Mouse (Mus musculus): ENCODE data around the gene Tcte1. TPM values are rescaled to one million over a fixed set of nuclear protein-coding genes. Genes with fewer than 3 reads are reported as not detected.
A peak's percentile ranks its signal among the peaks of the same experiment; 100 is the strongest.

Gene Tcte1
- polyA plus RNA-seq, 1 experiment from 2014 or later = 0.80 TPM

DNA sequence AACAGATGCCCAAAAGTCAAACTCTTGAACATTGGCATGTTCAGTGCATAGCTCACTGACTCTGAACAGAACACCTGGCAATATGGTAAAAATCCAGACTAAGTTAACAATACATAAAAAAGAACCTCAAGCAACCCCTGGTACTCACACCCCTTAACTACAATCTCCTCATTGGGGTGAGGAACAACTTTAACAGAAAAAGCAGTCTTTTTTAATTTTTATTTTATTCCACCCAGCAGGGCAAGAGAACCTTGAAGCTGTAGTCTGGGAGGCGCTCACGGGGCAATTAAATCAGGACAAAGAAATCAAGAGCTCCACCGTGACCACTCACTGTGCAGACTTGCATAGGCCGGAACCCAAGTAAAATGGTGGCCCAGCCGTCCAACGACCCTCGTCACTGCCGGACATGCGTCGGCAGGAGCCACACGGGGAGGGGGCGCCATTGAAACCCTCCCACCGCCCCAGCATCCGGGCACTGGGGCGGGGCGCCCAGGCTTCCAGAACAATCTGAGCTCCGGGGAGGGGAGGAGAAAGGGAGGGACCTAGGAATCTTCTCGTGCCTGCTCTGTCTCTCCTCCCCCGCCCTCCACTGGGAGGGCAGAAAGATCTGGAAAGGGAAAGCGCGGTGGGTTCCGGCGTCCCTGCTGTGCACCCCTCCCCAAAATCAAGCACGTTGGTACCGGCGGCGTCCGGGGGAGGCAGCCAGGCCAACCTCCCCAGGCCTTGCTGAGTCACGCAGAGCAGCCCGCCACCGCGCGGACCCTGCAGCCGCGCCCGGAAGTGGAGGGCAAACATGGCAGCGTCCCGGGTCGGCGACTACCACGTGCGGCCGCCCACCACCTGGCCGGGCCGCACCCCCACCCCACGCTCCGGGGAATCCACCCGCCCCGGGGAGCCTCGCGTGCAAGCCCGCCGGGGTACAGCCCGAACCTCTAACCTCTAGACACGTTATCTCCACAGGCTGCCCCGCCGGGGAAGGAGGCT is 49.2 kb downstream of the Tcte1 start:
- Histone ChIP-seq H3K4me1 (peaks cover 38% of the 10 kb centered on the region), H3K4me3 (peak overlapping the region; percentile 100), H3K9ac (peak overlapping the region; percentile 99), H3K4me2 (replicated peaks) (peak overlapping the region; percentile 82), H3K36me3 (peaks cover 44% of the 10 kb centered on the region), H3K27ac (peak overlapping the region; percentile 96), H3K27me3 (no peaks in the 10 kb centered on the region), H3K9me3 (no peaks in the 10 kb centered on the region)
- ATAC-seq (ENCODE audit: low FRiP score, low read depth) = peak; percentile 44
- under 1% methylated on average over 53 of the region's 57 CpGs for WGBS

DNA sequence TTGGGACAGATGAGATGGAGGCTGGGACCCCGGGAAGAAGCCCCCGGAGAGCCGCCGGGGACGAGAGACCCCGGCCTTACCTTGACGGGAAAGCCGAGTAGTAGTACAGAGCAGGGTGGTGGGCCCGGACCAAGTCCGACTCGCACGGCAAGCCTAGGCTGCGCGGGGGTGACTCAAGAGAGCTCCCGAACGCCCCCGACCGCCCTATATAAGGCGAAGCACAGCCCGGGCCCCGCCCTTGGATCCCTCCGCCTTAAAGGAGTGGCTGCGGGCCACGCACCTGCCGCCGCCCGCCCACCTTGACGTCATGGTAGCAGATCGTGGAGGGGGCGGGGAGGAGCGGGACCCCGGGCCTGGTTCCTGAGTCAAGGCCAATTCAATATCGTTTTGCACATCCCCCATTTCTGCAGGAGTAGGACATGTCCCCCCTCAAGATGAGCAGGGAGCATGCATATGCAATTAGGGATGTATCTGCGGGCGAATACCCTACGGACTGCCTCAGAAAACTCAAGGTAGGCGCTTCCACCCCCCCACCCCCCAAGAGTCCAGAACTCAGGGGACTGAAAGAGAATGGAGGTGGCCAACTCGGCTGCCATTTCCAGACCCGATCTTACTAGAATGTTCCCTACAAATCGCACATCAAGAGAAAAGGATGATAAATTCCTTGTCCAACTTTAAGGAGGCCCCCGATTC is 50.0 kb downstream of the Tcte1 start, which contains the start of gene Hsp90ab1:
Gene Hsp90ab1, minus strand, starts transcription at position 185 of the 693 bp plus-strand sequence.
- Histone ChIP-seq H3K36me3 (peaks cover 35% of the 10 kb centered on the region), H3K4me1 (peaks cover 34% of the 10 kb centered on the region), H3K9ac (peak within 1 kb of the TSS; percentile 99), H3K4me2 (replicated peaks) (peak within 1 kb of the TSS; percentile 82), H3K27ac (peak within 1 kb of the TSS; percentile 98), H3K27me3 (no peaks in the 10 kb centered on the region), H3K9me3 (no peaks in the 10 kb centered on the region), H3K4me3 (peak within 1 kb of the TSS; percentile 100)
- WGBS = under 1% methylated on average over 41 of the region's 41 CpGs
- peak; percentile 80 for ATAC-seq (ENCODE audit: low FRiP score, low read depth)

DNA sequence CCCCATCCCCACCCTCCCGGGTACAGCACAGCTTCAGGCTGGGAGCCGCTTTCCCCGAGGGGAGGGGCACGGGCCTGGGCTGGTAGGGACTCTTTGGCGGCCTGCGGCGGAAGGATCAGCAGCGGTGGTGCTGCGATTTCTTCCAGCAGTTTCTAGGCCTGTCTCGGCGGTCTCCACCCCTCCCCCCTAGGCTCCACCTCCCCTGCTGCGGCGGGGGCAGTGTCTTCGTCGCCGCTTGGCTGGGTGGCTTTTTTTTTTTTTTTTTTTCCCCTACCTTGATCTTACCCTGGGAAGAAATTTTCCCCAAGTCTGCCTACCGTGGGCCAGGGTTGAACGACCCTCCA is 50.5 kb downstream of the Tcte1 start:
- Histone ChIP-seq H3K4me3 (peak overlapping the region; percentile 100), H3K36me3 (peaks cover 30% of the 10 kb centered on the region), H3K27me3 (no peaks in the 10 kb centered on the region), H3K9me3 (no peaks in the 10 kb centered on the region), H3K9ac (peak overlapping the region; percentile 88), H3K4me2 (replicated peaks) (peak overlapping the region; percentile 82), H3K4me1 (peaks cover 34% of the 10 kb centered on the region), H3K27ac (peak overlapping the region; percentile 98)
- WGBS = 0% methylated on average over 18 of the region's 18 CpGs
- ATAC-seq (ENCODE audit: low FRiP score, low read depth) = peak; percentile 63

DNA sequence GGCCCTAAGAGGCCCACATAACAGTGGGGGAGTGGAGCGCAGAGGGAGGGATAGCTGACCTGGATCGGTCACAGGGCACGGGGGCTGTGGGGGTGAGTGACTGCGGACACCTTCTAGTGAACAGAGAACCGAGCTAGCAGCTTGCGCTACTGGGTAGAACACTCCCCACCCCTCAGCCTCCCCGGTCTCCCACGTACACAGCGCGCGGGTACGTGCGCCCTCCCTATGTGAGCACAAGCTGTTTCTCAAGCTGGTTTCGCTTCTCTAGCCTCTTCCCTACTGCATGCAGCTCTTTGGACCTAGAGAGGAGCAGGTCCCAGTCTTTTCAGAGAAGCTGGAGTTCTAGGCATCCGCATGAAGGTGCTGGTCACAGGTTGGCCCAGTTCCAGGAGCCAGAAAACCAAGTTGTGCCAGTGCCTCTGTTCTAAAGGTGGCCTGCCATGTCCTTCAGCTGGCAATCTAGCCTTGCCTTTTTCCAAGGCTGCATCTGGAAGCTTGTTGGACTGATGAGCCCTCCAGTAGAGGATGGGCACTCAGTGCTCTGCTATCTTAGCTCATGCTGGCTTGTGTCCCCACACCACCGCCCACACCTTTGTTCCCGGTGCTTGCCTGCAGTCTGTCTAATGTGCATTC is 51.0 kb downstream of the Tcte1 start:
- Histone ChIP-seq H3K4me2 (replicated peaks) (peak overlapping the region; percentile 82), H3K27me3 (no peaks in the 10 kb centered on the region), H3K4me1 (peaks cover 34% of the 10 kb centered on the region), H3K4me3 (peak overlapping the region; percentile 100), H3K9ac (peak overlapping the region; percentile 88), H3K36me3 (peaks cover 25% of the 10 kb centered on the region), H3K27ac (peak overlapping the region; percentile 98), H3K9me3 (no peaks in the 10 kb centered on the region)
- WGBS = 4% methylated on average over 17 of the region's 17 CpGs
- peak; percentile 35 for ATAC-seq (ENCODE audit: low FRiP score, low read depth)

DNA sequence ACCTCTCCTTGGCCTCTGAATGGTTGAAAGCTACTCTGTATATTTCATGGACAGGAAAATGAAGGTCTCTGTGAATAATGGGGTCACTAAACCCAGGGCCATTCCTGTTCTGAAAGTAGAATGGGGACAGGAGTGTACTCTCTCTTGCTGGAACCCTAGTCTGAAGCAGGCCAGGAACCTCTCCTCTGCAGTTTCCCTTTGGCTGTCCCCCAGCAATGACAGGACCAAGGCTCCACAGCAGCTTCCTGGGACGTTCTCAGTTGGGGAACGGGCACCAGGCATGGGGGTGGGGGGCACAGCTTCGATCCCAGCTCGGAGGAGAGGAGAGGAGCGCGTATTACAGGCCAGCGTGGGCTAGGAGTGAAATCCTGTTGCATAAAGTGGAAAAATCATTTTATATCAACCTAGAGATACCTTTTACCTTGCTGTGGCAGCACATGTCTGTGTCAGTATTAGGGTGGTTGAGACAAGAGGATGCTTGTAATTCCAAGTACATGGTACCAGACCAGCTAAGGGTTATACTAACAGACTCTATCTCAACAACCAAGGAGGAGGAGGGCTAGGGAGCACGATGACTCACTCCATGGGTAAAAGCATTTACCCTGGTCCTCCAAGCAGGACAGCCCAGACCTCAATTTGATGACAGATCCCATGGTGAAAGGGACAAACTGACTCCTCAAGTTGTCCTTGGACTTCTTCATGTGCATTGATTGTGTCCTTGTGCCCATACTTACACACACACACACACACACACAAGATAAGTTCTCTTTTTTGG is 52.1 kb downstream of the Tcte1 start:
- WGBS = 95% methylated on average over 8 of the region's 8 CpGs
- H3K4me3 ChIP-seq = no peak overlapping the region
- no peak overlapping the region for H3K27ac ChIP-seq
- ATAC-seq (ENCODE audit: low FRiP score, low read depth) = no peak
- H3K9me3 ChIP-seq = no peaks in the 10 kb centered on the region
- H3K4me2 ChIP-seq (replicated peaks) = peak overlapping the region; percentile 82; the same call in 1 of the 2 replicates
- H3K9ac ChIP-seq = no peak overlapping the region
- H3K27me3 ChIP-seq = no peaks in the 10 kb centered on the region
- H3K36me3 ChIP-seq = peaks cover 15% of the 10 kb centered on the region
- peaks cover 29% of the 10 kb centered on the region for H3K4me1 ChIP-seq

DNA sequence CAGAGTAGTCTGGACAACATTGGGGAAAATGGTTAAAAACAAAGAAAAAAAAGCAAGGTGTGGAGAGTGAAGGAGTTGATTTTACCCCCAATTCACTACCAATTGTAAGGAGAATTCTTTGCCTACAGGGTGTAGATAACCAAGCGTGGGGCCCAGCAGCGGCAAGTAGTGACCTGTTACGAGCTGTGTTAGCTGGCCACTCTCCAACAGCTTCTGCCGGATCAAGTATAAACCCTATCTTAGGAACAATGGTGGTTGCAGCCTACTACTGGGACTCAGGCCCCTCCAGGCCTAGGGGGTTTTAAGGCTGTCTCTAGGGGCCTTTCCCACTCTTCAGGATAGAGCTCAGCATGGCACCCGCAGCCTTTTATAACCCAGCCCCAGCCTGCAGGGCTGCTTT is 55.0 kb downstream of the Tcte1 start:
- ATAC-seq (ENCODE audit: low FRiP score, low read depth) = no peak
- no peaks in the 10 kb centered on the region for H3K27me3 ChIP-seq
- no peak overlapping the region for H3K27ac ChIP-seq
- no peak overlapping the region for H3K4me2 ChIP-seq (replicated peaks)
- no peaks in the 10 kb centered on the region for H3K9me3 ChIP-seq
- H3K4me1 ChIP-seq = peaks cover 20% of the 10 kb centered on the region
- no peaks in the 10 kb centered on the region for H3K36me3 ChIP-seq
- H3K4me3 ChIP-seq = no peak overlapping the region
- WGBS = 56% methylated on average over 5 of the region's 5 CpGs
- no peak overlapping the region for H3K9ac ChIP-seq

DNA sequence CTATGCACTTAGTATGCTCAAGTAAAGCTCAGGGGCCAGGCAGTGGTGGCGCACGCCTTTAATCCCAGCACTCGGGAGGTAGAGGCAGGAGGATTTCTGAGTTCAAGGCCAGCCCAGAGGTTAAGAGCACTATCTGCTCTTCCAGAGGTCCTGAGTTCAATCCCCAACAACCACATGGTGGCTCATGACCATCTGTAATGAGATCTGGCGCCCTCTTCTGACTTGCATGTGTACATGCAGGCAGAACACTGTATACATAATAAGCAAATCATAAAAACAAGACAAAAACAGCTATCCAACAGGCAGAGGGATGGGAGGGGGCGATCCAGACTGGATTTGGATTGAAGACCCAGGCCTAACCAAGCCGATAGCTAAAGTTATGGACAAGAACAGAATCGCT is 55.6 kb downstream of the Tcte1 start:
- WGBS = 74% methylated on average over 7 of the region's 7 CpGs
- H3K27ac ChIP-seq = no peak overlapping the region

DNA sequence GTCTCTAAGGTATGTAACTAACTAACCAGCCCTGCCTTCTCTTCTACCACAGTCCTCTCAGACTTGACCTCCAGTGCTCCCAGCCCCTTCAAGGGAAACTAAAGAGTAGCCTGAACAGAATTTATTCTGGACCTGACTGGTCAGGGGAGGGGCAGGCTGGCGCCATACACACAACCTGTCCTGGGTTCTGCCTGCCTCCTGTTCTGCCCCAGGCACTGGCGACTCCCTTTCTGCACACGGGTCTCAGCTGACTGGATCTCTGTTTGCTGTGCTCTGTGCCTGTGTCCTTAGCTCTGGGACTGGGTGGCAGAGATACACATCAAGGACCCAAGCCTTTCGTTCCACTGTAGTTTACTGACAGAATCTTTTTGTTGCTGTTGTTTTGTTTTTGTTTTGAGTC is 56.3 kb downstream of the Tcte1 start:
- H3K4me2 ChIP-seq (replicated peaks) = no peak overlapping the region
- WGBS = 78% methylated on average over 4 of the region's 4 CpGs
- H3K9me3 ChIP-seq = no peaks in the 10 kb centered on the region
- H3K36me3 ChIP-seq = no peaks in the 10 kb centered on the region
- peaks cover 25% of the 10 kb centered on the region for H3K4me1 ChIP-seq
- no peak overlapping the region for H3K9ac ChIP-seq
- H3K4me3 ChIP-seq = no peak overlapping the region
- H3K27ac ChIP-seq = no peak overlapping the region
- ATAC-seq (ENCODE audit: low FRiP score, low read depth) = no peak
- no peaks in the 10 kb centered on the region for H3K27me3 ChIP-seq

More for the DNA sequence above, 55.6 kb downstream of the Tcte1 start:
- H3K9me3 ChIP-seq = no peaks in the 10 kb centered on the region
- no peak for ATAC-seq (ENCODE audit: low FRiP score, low read depth)
- no peaks in the 10 kb centered on the region for H3K27me3 ChIP-seq
- H3K4me1 ChIP-seq = peaks cover 22% of the 10 kb centered on the region
- no peak overlapping the region for H3K9ac ChIP-seq
- H3K4me3 ChIP-seq = no peak overlapping the region
- H3K36me3 ChIP-seq = no peaks in the 10 kb centered on the region
- no peak overlapping the region for H3K4me2 ChIP-seq (replicated peaks)

DNA sequence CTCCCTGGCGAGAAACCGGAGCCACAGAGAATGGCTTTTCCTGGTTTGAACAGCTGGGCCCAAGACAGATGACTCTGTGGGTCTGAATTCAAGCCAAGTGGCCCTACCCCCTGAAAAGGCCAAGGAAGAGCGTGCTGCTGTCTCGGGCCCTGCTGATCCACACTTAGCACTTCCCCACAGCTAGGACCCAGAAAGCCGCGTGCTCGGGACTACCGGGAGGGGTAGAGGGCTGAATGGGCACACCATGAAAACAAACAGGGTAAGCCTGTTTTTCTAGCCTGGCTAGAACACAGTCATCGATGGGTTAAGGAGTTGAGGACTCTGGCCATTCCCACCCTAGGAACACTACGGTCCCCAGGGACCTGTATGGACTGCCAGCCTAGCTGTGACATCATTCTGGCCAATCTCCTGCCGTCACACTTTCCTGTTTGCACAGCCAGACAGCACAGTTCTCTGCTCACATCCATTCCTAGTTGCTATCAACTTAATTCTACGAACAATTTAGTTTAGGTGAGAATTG is 57.8 kb downstream of the Tcte1 start:
- H3K4me1 ChIP-seq = peaks cover 33% of the 10 kb centered on the region
- no peak overlapping the region; the same call in 1 of the 2 replicates for H3K4me2 ChIP-seq (replicated peaks)
- peak overlapping the region; percentile 22; the same call in 1 of the 2 replicates for H3K27ac ChIP-seq
- no peak overlapping the region for H3K9ac ChIP-seq
- H3K36me3 ChIP-seq = no peaks in the 10 kb centered on the region
- 0 out of 2 replicates have a peak, but pooled peaks have one; percentile 6 for ATAC-seq (ENCODE audit: low FRiP score, low read depth)
- no peak overlapping the region for H3K4me3 ChIP-seq
- no peaks in the 10 kb centered on the region for H3K9me3 ChIP-seq
- WGBS = 39% methylated on average over 12 of the region's 12 CpGs
- no peaks in the 10 kb centered on the region for H3K27me3 ChIP-seq

DNA sequence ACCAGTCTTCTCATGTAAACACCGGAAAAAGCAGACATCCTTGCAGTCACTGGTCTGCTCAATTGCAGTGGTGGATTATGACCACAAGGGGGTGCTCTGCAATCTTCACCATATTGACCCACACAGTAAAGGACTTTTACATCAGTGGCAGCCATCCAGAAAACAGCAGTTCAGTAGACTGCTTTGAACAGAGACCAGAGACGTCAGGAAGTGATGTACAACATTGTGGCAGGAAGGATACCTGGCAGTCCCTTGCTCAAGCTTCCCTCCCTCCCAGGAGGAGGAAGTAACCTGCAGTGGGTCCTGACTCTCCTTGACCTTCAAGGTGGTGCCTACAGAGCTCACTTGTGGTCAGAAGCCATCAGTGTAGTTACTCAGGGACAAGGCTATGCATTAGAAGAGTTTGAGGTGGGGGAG is 58.3 kb downstream of the Tcte1 start:
- Histone ChIP-seq H3K4me2 (replicated peaks) (no peak overlapping the region), H3K9me3 (0 out of 2 replicates have a peak, but pooled peaks cover 3% of the 10 kb centered on the region), H3K9ac (no peak overlapping the region), H3K4me1 (peaks cover 35% of the 10 kb centered on the region), H3K36me3 (peaks cover 5% of the 10 kb centered on the region), H3K27ac (0 out of 2 replicates have a peak overlapping the region, but pooled peaks have one; percentile 22), H3K27me3 (no peaks in the 10 kb centered on the region), H3K4me3 (no peak overlapping the region)
- peak; percentile 25; the same call in 1 of the 2 replicates for ATAC-seq (ENCODE audit: low FRiP score, low read depth)
- 12% methylated on average over 2 of the region's 2 CpGs for WGBS

DNA sequence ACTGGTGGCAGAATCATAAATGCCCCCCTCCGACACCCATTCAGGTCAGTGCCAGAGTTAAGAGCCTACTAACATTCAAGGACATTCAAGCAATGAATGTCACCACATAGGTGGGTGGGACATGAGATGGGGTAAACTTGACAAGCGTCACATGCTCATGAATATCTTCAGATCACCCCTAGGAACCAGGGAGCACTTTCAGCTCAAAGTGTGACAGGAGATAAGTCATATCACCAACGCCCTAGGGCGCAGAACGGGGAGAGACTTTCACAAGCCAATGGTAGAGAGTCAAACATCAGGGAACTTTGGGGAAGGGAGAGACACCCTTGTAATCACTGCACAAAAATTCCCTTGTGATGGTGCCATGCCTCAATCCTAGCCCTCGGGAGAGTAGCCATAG is 59.0 kb downstream of the Tcte1 start:
- no peak overlapping the region for H3K4me2 ChIP-seq (replicated peaks)
- H3K27me3 ChIP-seq = no peaks in the 10 kb centered on the region
- no peak overlapping the region for H3K4me3 ChIP-seq
- peaks cover 11% of the 10 kb centered on the region for H3K36me3 ChIP-seq
- WGBS = 90% methylated on average over 6 of the region's 6 CpGs
- 0 out of 2 replicates have a peak, but pooled peaks cover 3% of the 10 kb centered on the region for H3K9me3 ChIP-seq
- no peak overlapping the region for H3K9ac ChIP-seq
- ATAC-seq (ENCODE audit: low FRiP score, low read depth) = no peak
- H3K4me1 ChIP-seq = peaks cover 35% of the 10 kb centered on the region
- no peak overlapping the region for H3K27ac ChIP-seq

All from limb, embryonic 13.5 days (tissue).